In genomic region chr4:109437913-109438878, GRCm38 (mm10) we compare ENCODE assay signal across 9 mouse cellular contexts. TPM values are rescaled to one million over a fixed set of nuclear protein-coding genes. Genes with fewer than 3 reads are reported as not detected.
DNase-seq lines count a peak whose midpoint lies in the region; ATAC-seq and TF ChIP-seq lines count a peak whose summit lies in the region.
"Had no signal": no experiment of that assay in that cellular context is flagged by ENCODE, and none has a peak within 500 bp of the region (broad histone marks: within the 10 kb centered on the region; RNA-seq: fewer than 3 reads in every experiment).

No protein-coding gene starts in this region.

- 49% methylated on average over 9 of the region's 9 CpGs for WGBS in limb, embryonic 12.5 days
- 57% methylated on average over 9 of the region's 9 CpGs for WGBS in midbrain, embryonic 13.5 days
- 58% methylated on average over 9 of the region's 9 CpGs for WGBS in spleen, adult 2 months

- H3K9me3 ChIP-seq in limb, embryonic 12.5 days, result no peaks in the 10 kb centered on the region
- H3K9me3 ChIP-seq in midbrain, embryonic 13.5 days, result no peaks in the 10 kb centered on the region
- H3K9me3 ChIP-seq: embryonic facial prominence, embryonic 13.5 days had no signal

- H3K27me3 ChIP-seq in limb, embryonic 12.5 days, result no peaks in the 10 kb centered on the region
- H3K27me3 ChIP-seq in midbrain, embryonic 13.5 days, result no peaks in the 10 kb centered on the region
- H3K27me3 ChIP-seq in spleen, adult 2 months (ENCODE audit: control insufficient read depth, insufficient read depth, low read length), result no peaks in the 10 kb centered on the region
- H3K27me3 ChIP-seq: embryonic facial prominence, embryonic 13.5 days had no signal

- H3K4me1 ChIP-seq in limb, embryonic 12.5 days (replicated peaks), result peaks cover 11% of the 10 kb centered on the region
- H3K4me1 ChIP-seq in midbrain, embryonic 13.5 days (replicated peaks), result no peaks in the 10 kb centered on the region
- H3K4me1 ChIP-seq in spleen, adult 2 months (ENCODE audit: control insufficient read depth, insufficient read depth, insufficient read length), result no peaks in the 10 kb centered on the region

- DNase-seq in A20 (ENCODE audit: low read depth, low spot score), result peak; percentile 76
- peak; percentile 74 for DNase-seq in adrenal gland, adult 2 months
- peak; percentile 77 for DNase-seq in embryo, embryonic 11 days
- peak; percentile 61 for DNase-seq in kidney, adult 11 months
- DNase-seq in spleen, adult 2 months (ENCODE audit: low read depth in 1 of 2, low spot score in 2 of 2), result peak; percentile 28 to 55

- H3K9ac ChIP-seq in limb, embryonic 12.5 days (replicated peaks), result no peak overlapping the region
- H3K9ac ChIP-seq in midbrain, embryonic 13.5 days (replicated peaks), result no peak overlapping the region
- H3K9ac ChIP-seq: embryonic facial prominence, embryonic 13.5 days had no signal

- no peak for TF ChIP-seq POLR2A in spleen, adult 2 months (IDR thresholded peaks at IDR 0.05; ENCODE audit: low read depth, low read length)

- H3K4me2 ChIP-seq in limb, embryonic 12.5 days, result no peak overlapping the region
- no peak overlapping the region for H3K4me2 ChIP-seq in midbrain, embryonic 13.5 days (replicated peaks)
- H3K4me2 ChIP-seq: embryonic facial prominence, embryonic 13.5 days had no signal

- no peak overlapping the region for H3K4me3 ChIP-seq in limb, embryonic 12.5 days (replicated peaks)
- H3K4me3 ChIP-seq in midbrain, embryonic 13.5 days (replicated peaks), result no peak overlapping the region
- H3K4me3 ChIP-seq in spleen, adult 2 months (ENCODE audit: extremely low read depth, insufficient read depth, insufficient read length), result no peak overlapping the region
- H3K4me3 ChIP-seq: embryonic facial prominence, embryonic 13.5 days had no signal

- H3K27ac ChIP-seq in limb, embryonic 12.5 days, result no peak overlapping the region
- no peak overlapping the region for H3K27ac ChIP-seq in midbrain, embryonic 13.5 days
- no peak overlapping the region for H3K27ac ChIP-seq in spleen, adult 2 months (ENCODE audit: insufficient read depth, low read length)
- H3K27ac ChIP-seq: embryonic facial prominence, embryonic 13.5 days had no signal

- peak; percentile 84 for ATAC-seq in granulocyte monocyte progenitor cell, adult 5-6 weeks (replicated peaks; ENCODE audit: poor library complexity, severe bottlenecking)
- ATAC-seq in limb, embryonic 12.5 days (ENCODE audit: insufficient number of reproducible peaks, insufficient read depth, low FRiP score, low TSS enrichment, low read depth), result peak; percentile 49
- ATAC-seq in midbrain, embryonic 13.5 days, result peak; percentile 69

- peaks cover 13% of the 10 kb centered on the region; the same call in 1 of the 2 replicates for H3K36me3 ChIP-seq in limb, embryonic 12.5 days
- H3K36me3 ChIP-seq in midbrain, embryonic 13.5 days, result peaks cover 5% of the 10 kb centered on the region
- H3K36me3 ChIP-seq in spleen, adult 2 months (ENCODE audit: control insufficient read depth, insufficient read depth, low read length), result no peaks in the 10 kb centered on the region
- H3K36me3 ChIP-seq: embryonic facial prominence, embryonic 13.5 days had no signal

- TF ChIP-seq CTCF in spleen, adult 2 months (IDR thresholded peaks at IDR 0.05; ENCODE audit: extremely low read depth, insufficient read depth, insufficient read length, insufficient replicate concordance), result peak; percentile 75; the same call in 1 of the 2 replicates

RNA-seq across cellular contexts. Expression of gene Ttc39a, which starts 31.8 kb away (rescaled TPM):
- total RNA-seq in adrenal gland, adult 2 months (2021), result 1 to 10 TPM; 3.4 to 8.7 TPM
- polyA plus RNA-seq in adrenal gland, adult 2 months (2012; rRNA removed), result 8.6 and 8.8 TPM in 2 replicates
- not detected in 2 replicates for total RNA-seq in granulocyte monocyte progenitor cell, adult 5-6 weeks (2014; fragmentation: Nextera tagmentation)
- total RNA-seq in granulocyte monocyte progenitor cell, adult 5-6 weeks (2017), result 0.72 and 2.4 TPM in 2 replicates
- 5.6 and 6.0 TPM in 2 replicates for polyA plus RNA-seq in limb, embryonic 12.5 days (2016; fragmentation: Nextera tagmentation; extraction: Ambion mirVana)
- 0.90 and 1.1 TPM in 2 replicates for polyA plus RNA-seq in midbrain, embryonic 13.5 days (2015; fragmentation: Nextera tagmentation; extraction: Ambion mirVana)
- 4.3 and 5.5 TPM in 2 replicates for polyA plus RNA-seq in spleen, adult 2 months (2012; rRNA removed)

RNA-seq across cellular contexts. Expression of gene Rnf11, which starts 46.3 kb away (rescaled TPM):
- total RNA-seq in adrenal gland, adult 2 months (2021), result 100 to 1,000 TPM; 184 to 288 TPM
- 159 and 246 TPM in 2 replicates for polyA plus RNA-seq in adrenal gland, adult 2 months (2012; rRNA removed)
- 8.5 and 11.5 TPM in 2 replicates for total RNA-seq in granulocyte monocyte progenitor cell, adult 5-6 weeks (2014; fragmentation: Nextera tagmentation)
- total RNA-seq in granulocyte monocyte progenitor cell, adult 5-6 weeks (2017), result 14.3 and 20.2 TPM in 2 replicates
- 44.3 and 45.9 TPM in 2 replicates for polyA plus RNA-seq in limb, embryonic 12.5 days (2016; fragmentation: Nextera tagmentation; extraction: Ambion mirVana)
- 59.8 and 60.0 TPM in 2 replicates for polyA plus RNA-seq in midbrain, embryonic 13.5 days (2015; fragmentation: Nextera tagmentation; extraction: Ambion mirVana)
- polyA plus RNA-seq in spleen, adult 2 months (2012; rRNA removed), result 26.3 and 27.2 TPM in 2 replicates
